In genomic region chr11:80504519-80505385, GRCm38 (mm10) we compare ENCODE assay signal across 1 mouse cellular context.
TF ChIP-seq lines count a peak whose summit lies in the region.

No protein-coding gene starts in this region.

TF ChIP-seq in CH12.LX, 34 proteins besides CTCF, POLR2A, EP300 and RAD21 (continued from another document):
- TF ChIP-seq TCF12 (IDR thresholded peaks at IDR 0.05; ENCODE audit: low read depth, low read length) (peak; percentile 99), SMC3 (IDR thresholded peaks at IDR 0.05; ENCODE audit: low read depth, low read length) (peak; percentile 22), MYC (IDR thresholded peaks at IDR 0.05; ENCODE audit: low read depth, low read length) (no peak), MEF2A (IDR thresholded peaks at IDR 0.05; ENCODE audit: borderline replicate concordance, low read depth, low read length) (peak; percentile 93), NELFE (IDR thresholded peaks at IDR 0.05; ENCODE audit: low read depth, low read length) (no peak), POLR2AphosphoS2 (IDR thresholded peaks at IDR 0.05; ENCODE audit: low read depth, low read length) (no peak), CHD1 (IDR thresholded peaks at IDR 0.05; ENCODE audit: low read depth, low read length) (no peak), RCOR1 (conservative IDR thresholded peaks at IDR 0.05; ENCODE audit: low read depth, low read length) (no peak; the same call in 1 of the 2 replicates), SIN3A (IDR thresholded peaks at IDR 0.05; ENCODE audit: low read length) (peak; percentile 76), MAZ (IDR thresholded peaks at IDR 0.05; ENCODE audit: low read depth, low read length) (peak; percentile 84; the same call in 1 of the 2 replicates)
